ENCODE assay signal across 8 mouse cellular contexts in genomic region chr4:136461761-136462085, GRCm38 (mm10). TPM values are rescaled to one million over a fixed set of nuclear protein-coding genes. Genes with fewer than 3 reads are reported as not detected.
A peak's percentile ranks its signal among the peaks of the same experiment; 100 is the strongest.
DNase-seq lines count a peak whose midpoint lies in the region; ATAC-seq and TF ChIP-seq lines count a peak whose summit lies in the region.
"Had no signal": no experiment of that assay in that cellular context is flagged by ENCODE, and none has a peak within 500 bp of the region (broad histone marks: within the 10 kb centered on the region; RNA-seq: fewer than 3 reads in every experiment).

No protein-coding gene starts in this region.

- H3K4me2 ChIP-seq in lung, embryonic 14.5 days = peak overlapping the region; percentile 99
- peak overlapping the region; percentile 100 for H3K4me2 ChIP-seq in limb, embryonic 11.5 days (ENCODE audit: low read depth, severe bottlenecking)

- H3K4me1 ChIP-seq in lung, embryonic 14.5 days (ENCODE audit: insufficient read depth) = 0 out of 2 replicates have a peak, but pooled peaks cover 7% of the 10 kb centered on the region
- H3K4me1 ChIP-seq in forebrain, embryonic 10.5 days = peaks cover 35% of the 10 kb centered on the region
- H3K4me1 ChIP-seq in limb, embryonic 11.5 days (ENCODE audit: control insufficient read depth, insufficient read depth, low read length) = peaks cover 3% of the 10 kb centered on the region; the same call in 1 of the 2 replicates
- peaks cover 31% of the 10 kb centered on the region for H3K4me1 ChIP-seq in small intestine, adult 2 months (ENCODE audit: control insufficient read depth, insufficient read depth, insufficient read length, low read length)

- H3K9me3 ChIP-seq in lung, embryonic 14.5 days (ENCODE audit: low read depth, low read length) = no peaks in the 10 kb centered on the region
- no peaks in the 10 kb centered on the region for H3K9me3 ChIP-seq in forebrain, embryonic 10.5 days
- no peaks in the 10 kb centered on the region for H3K9me3 ChIP-seq in limb, embryonic 11.5 days (ENCODE audit: control insufficient read depth, low read length)

- WGBS in lung, embryonic 14.5 days = 14% methylated on average over 6 of the region's 6 CpGs
- WGBS in forebrain, embryonic 10.5 days = 9% methylated on average over 6 of the region's 6 CpGs
- 10% methylated on average over 6 of the region's 6 CpGs for WGBS in limb, embryonic 11.5 days
- WGBS in small intestine, adult 2 months = 28% methylated on average over 6 of the region's 6 CpGs

- H3K4me3 ChIP-seq in lung, embryonic 14.5 days (ENCODE audit: low read depth, low read length) = peak overlapping the region; percentile 64
- peak overlapping the region; percentile 76 for H3K4me3 ChIP-seq in forebrain, embryonic 10.5 days
- H3K4me3 ChIP-seq in limb, embryonic 11.5 days (ENCODE audit: low read depth, low read length) = peak overlapping the region; percentile 64
- H3K4me3 ChIP-seq in small intestine, adult 2 months (ENCODE audit: low read depth, low read length) = peak overlapping the region; percentile 70

- TF ChIP-seq CTCF in lung, embryonic 14.5 days (IDR thresholded peaks at IDR 0.05; ENCODE audit: low read depth) = no peak
- no peak for TF ChIP-seq CTCF in small intestine, adult 2 months (IDR thresholded peaks at IDR 0.05; ENCODE audit: extremely low read depth, insufficient read length, insufficient replicate concordance, low read depth, low read length)

- TF ChIP-seq POLR2A in small intestine, adult 2 months (IDR thresholded peaks at IDR 0.05; ENCODE audit: low read depth, low read length) = no peak

- DNase-seq in lung, embryonic 14.5 days = no peak
- DNase-seq in lung, postnatal 36 days = no peak
- no peak for DNase-seq in forebrain, embryonic 10.5 days (ENCODE audit: extremely low spot score, low spot score)
- DNase-seq in limb, embryonic 11.5 days (ENCODE audit: low spot score) = no peak
- DNase-seq in right cerebral cortex, postnatal 25 days = no peak
- DNase-seq in urinary bladder, adult 2 months (ENCODE audit: low spot score) = no peak

- H3K27me3 ChIP-seq in lung, embryonic 14.5 days (ENCODE audit: insufficient read depth, low read length) = peaks cover 18% of the 10 kb centered on the region
- H3K27me3 ChIP-seq in forebrain, embryonic 10.5 days (ENCODE audit: poor library complexity, severe bottlenecking) = peaks cover 61% of the 10 kb centered on the region
- H3K27me3 ChIP-seq in limb, embryonic 11.5 days (ENCODE audit: control insufficient read depth, insufficient read depth, low read length) = peaks cover 14% of the 10 kb centered on the region
- no peaks in the 10 kb centered on the region for H3K27me3 ChIP-seq in small intestine, adult 2 months (ENCODE audit: control insufficient read depth, insufficient read depth, low read length)

- ATAC-seq in lung, embryonic 14.5 days (ENCODE audit: insufficient read depth) = peak; percentile 19; the same call in 1 of the 2 replicates
- ATAC-seq in limb, embryonic 11.5 days (ENCODE audit: insufficient number of reproducible peaks, low FRiP score, low TSS enrichment, low read depth) = no peak

- peak overlapping the region; percentile 68 for H3K9ac ChIP-seq in lung, embryonic 14.5 days
- no peak overlapping the region for H3K9ac ChIP-seq in limb, embryonic 11.5 days (ENCODE audit: low read length)

- 0 out of 2 replicates have a peak overlapping the region, but pooled peaks have one; percentile 20 for H3K27ac ChIP-seq in lung, embryonic 14.5 days (ENCODE audit: low read depth)
- H3K27ac ChIP-seq in forebrain, embryonic 10.5 days = peak overlapping the region; percentile 85
- H3K27ac ChIP-seq in limb, embryonic 11.5 days (replicated peaks; ENCODE audit: low read depth, low read length) = no peak overlapping the region
- H3K27ac ChIP-seq in small intestine, adult 2 months (ENCODE audit: insufficient read depth, low read depth, low read length) = peak overlapping the region; percentile 88
- H3K27ac ChIP-seq: macrophage had no signal

- no peaks in the 10 kb centered on the region for H3K36me3 ChIP-seq in lung, embryonic 14.5 days (ENCODE audit: insufficient read depth)
- H3K36me3 ChIP-seq in forebrain, embryonic 10.5 days (replicated peaks) = no peaks in the 10 kb centered on the region
- no peaks in the 10 kb centered on the region for H3K36me3 ChIP-seq in limb, embryonic 11.5 days (ENCODE audit: control insufficient read depth, insufficient read depth, low read length)
- H3K36me3 ChIP-seq in small intestine, adult 2 months (ENCODE audit: control insufficient read depth, insufficient read depth, low read length) = no peaks in the 10 kb centered on the region

RNA-seq across cellular contexts. Expression of gene 6030445D17Rik, which starts 0.3 kb away (rescaled TPM):
- 0.30 and 0.42 TPM in 2 replicates for polyA plus RNA-seq in lung, embryonic 14.5 days (2014; fragmentation: Nextera tagmentation; extraction: Ambion mirVana)
- 0.07 and 0.32 TPM in 2 replicates for polyA plus RNA-seq in forebrain, embryonic 10.5 days (2016; fragmentation: Nextera tagmentation; extraction: Ambion mirVana)
- polyA plus RNA-seq in limb, embryonic 11.5 days (2014; fragmentation: Nextera tagmentation; extraction: Ambion mirVana) = 0.08 and 0.10 TPM in 2 replicates
- polyA plus RNA-seq in small intestine, adult 2 months (2012; rRNA removed) = 0.24 and 1.1 TPM in 2 replicates
- 1.3 and 1.4 TPM in 2 replicates for polyA plus RNA-seq in urinary bladder, adult 2 months (2012; rRNA removed)
- polyA plus RNA-seq: macrophage had no signal

RNA-seq across cellular contexts. Expression of gene Luzp1, which starts 7.8 kb away (rescaled TPM):
- 111 and 140 TPM in 2 replicates for polyA plus RNA-seq in lung, embryonic 14.5 days (2014; fragmentation: Nextera tagmentation; extraction: Ambion mirVana)
- polyA plus RNA-seq in forebrain, embryonic 10.5 days (2016; fragmentation: Nextera tagmentation; extraction: Ambion mirVana) = 153 and 154 TPM in 2 replicates
- polyA plus RNA-seq in limb, embryonic 11.5 days (2014; fragmentation: Nextera tagmentation; extraction: Ambion mirVana) = 134 and 137 TPM in 2 replicates
- 6.6 and 18.0 TPM in 2 replicates for polyA plus RNA-seq in small intestine, adult 2 months (2012; rRNA removed)
- 26.2 TPM in 2 replicates for polyA plus RNA-seq in urinary bladder, adult 2 months (2012; rRNA removed)

RNA-seq across cellular contexts. Expression of gene Htr1d, which starts 38.4 kb away (rescaled TPM):
- polyA plus RNA-seq in lung, embryonic 14.5 days (2014; fragmentation: Nextera tagmentation; extraction: Ambion mirVana) = 0.07 TPM in 1 of 2 replicates, not detected in the other
- polyA plus RNA-seq in forebrain, embryonic 10.5 days (2016; fragmentation: Nextera tagmentation; extraction: Ambion mirVana) = 0.31 TPM in 1 of 2 replicates, not detected in the other
- polyA plus RNA-seq in limb, embryonic 11.5 days (2014; fragmentation: Nextera tagmentation; extraction: Ambion mirVana) = 0.15 TPM in 1 of 2 replicates, not detected in the other
- polyA plus RNA-seq in small intestine, adult 2 months (2012; rRNA removed) = 0.05 and 0.23 TPM in 2 replicates
- polyA plus RNA-seq in urinary bladder, adult 2 months (2012; rRNA removed) = 2.8 and 4.0 TPM in 2 replicates
- polyA plus RNA-seq: macrophage had no signal
